In genomic region chr12:99042918-99043862, GRCm38 (mm10) we compare ENCODE assay signal across 23 mouse cellular contexts.
DNase-seq lines count a peak whose midpoint lies in the region; ATAC-seq and TF ChIP-seq lines count a peak whose summit lies in the region.
"Had no signal": no experiment of that assay in that cellular context is flagged by ENCODE, and none has a peak within 500 bp of the region (broad histone marks: within the 10 kb centered on the region; RNA-seq: fewer than 3 reads in every experiment).

No protein-coding gene starts in this region.

- peak; percentile 56; the same call in 1 of the 2 replicates for ATAC-seq in frontal cortex, adult (ENCODE audit: low TSS enrichment)
- ATAC-seq in midbrain, embryonic 13.5 days = peak; percentile 47; the same call in 1 of the 2 replicates
- ATAC-seq in midbrain, postnatal 0 days (ENCODE audit: low FRiP score) = no peak
- ATAC-seq in forebrain, embryonic 14.5 days = no peak
- ATAC-seq in neural tube, embryonic 13.5 days (ENCODE audit: low read depth) = peak; percentile 79
- ATAC-seq in megakaryocyte-erythroid progenitor cell, adult 5-6 weeks (replicated peaks; ENCODE audit: low FRiP score, low TSS enrichment, poor library complexity, severe bottlenecking) = no peak
- ATAC-seq: activated CD4-positive, CD25-positive, alpha-beta regulatory T cell, adult 4 months had no signal

- no peak overlapping the region for H3K9ac ChIP-seq in midbrain, embryonic 13.5 days (replicated peaks)
- no peak overlapping the region for H3K9ac ChIP-seq in midbrain, postnatal 0 days (replicated peaks; ENCODE audit: low read length, poor library complexity, severe bottlenecking)
- H3K9ac ChIP-seq in forebrain, embryonic 14.5 days (ENCODE audit: low read length) = no peak overlapping the region; the same call in 1 of the 2 replicates
- no peak overlapping the region for H3K9ac ChIP-seq in neural tube, embryonic 13.5 days
- H3K9ac ChIP-seq: embryonic facial prominence, embryonic 13.5 days; limb, embryonic 12.5 days; liver, embryonic 13.5 days; lung, embryonic 15.5 days; stomach, embryonic 15.5 days had no signal

- 74% methylated on average over 16 of the region's 16 CpGs for WGBS in midbrain, embryonic 13.5 days
- WGBS in midbrain, postnatal 0 days = 63% methylated on average over 16 of the region's 16 CpGs
- 70% methylated on average over 16 of the region's 16 CpGs for WGBS in forebrain, embryonic 14.5 days
- WGBS in neural tube, embryonic 13.5 days = 53% methylated on average over 16 of the region's 16 CpGs

- H3K9me3 ChIP-seq in midbrain, embryonic 13.5 days = no peaks in the 10 kb centered on the region
- H3K9me3 ChIP-seq in midbrain, postnatal 0 days (ENCODE audit: low read length) = no peaks in the 10 kb centered on the region
- H3K9me3 ChIP-seq in forebrain, embryonic 14.5 days (replicated peaks; ENCODE audit: control insufficient read depth, low read length) = no peaks in the 10 kb centered on the region
- H3K9me3 ChIP-seq in neural tube, embryonic 13.5 days = no peaks in the 10 kb centered on the region
- H3K9me3 ChIP-seq: embryonic facial prominence, embryonic 13.5 days; limb, embryonic 12.5 days; liver, embryonic 13.5 days; lung, embryonic 15.5 days; stomach, embryonic 15.5 days had no signal

- no peak overlapping the region for H3K4me3 ChIP-seq in midbrain, embryonic 13.5 days (replicated peaks)
- H3K4me3 ChIP-seq in midbrain, postnatal 0 days (ENCODE audit: low read depth, low read length) = no peak overlapping the region
- H3K4me3 ChIP-seq in forebrain, embryonic 14.5 days (ENCODE audit: low read depth, low read length) = no peak overlapping the region
- no peak overlapping the region for H3K4me3 ChIP-seq in neural tube, embryonic 13.5 days
- H3K4me3 ChIP-seq: embryonic facial prominence, embryonic 13.5 days; limb, embryonic 12.5 days; liver, embryonic 13.5 days; lung, embryonic 15.5 days; stomach, embryonic 15.5 days had no signal

- no peak for TF ChIP-seq CTCF in midbrain, postnatal 0 days (IDR thresholded peaks at IDR 0.05)

- peak overlapping the region; percentile 32; the same call in 1 of the 2 replicates for H3K27ac ChIP-seq in midbrain, embryonic 13.5 days
- H3K27ac ChIP-seq in midbrain, postnatal 0 days (ENCODE audit: low read depth, low read length) = no peak overlapping the region; the same call in 1 of the 2 replicates
- 0 out of 2 replicates have a peak overlapping the region, but pooled peaks have one; percentile 1 for H3K27ac ChIP-seq in forebrain, embryonic 14.5 days (ENCODE audit: low read depth, low read length)
- H3K27ac ChIP-seq in neural tube, embryonic 13.5 days (replicated peaks) = peak overlapping the region; percentile 71
- H3K27ac ChIP-seq: embryonic facial prominence, embryonic 13.5 days; limb, embryonic 12.5 days; liver, embryonic 13.5 days; lung, embryonic 15.5 days; stomach, embryonic 15.5 days had no signal

- peaks cover 36% of the 10 kb centered on the region for H3K27me3 ChIP-seq in midbrain, embryonic 13.5 days
- H3K27me3 ChIP-seq in midbrain, postnatal 0 days (ENCODE audit: insufficient read depth, low read length) = no peaks in the 10 kb centered on the region
- H3K27me3 ChIP-seq in forebrain, embryonic 14.5 days (replicated peaks; ENCODE audit: control insufficient read depth, insufficient read depth, low read length) = no peaks in the 10 kb centered on the region
- peaks cover 61% of the 10 kb centered on the region for H3K27me3 ChIP-seq in neural tube, embryonic 13.5 days
- H3K27me3 ChIP-seq: embryonic facial prominence, embryonic 13.5 days; limb, embryonic 12.5 days; liver, embryonic 13.5 days; lung, embryonic 15.5 days; stomach, embryonic 15.5 days had no signal

- no peaks in the 10 kb centered on the region for H3K36me3 ChIP-seq in midbrain, embryonic 13.5 days
- H3K36me3 ChIP-seq in midbrain, postnatal 0 days (ENCODE audit: insufficient read depth, low read length) = no peaks in the 10 kb centered on the region
- no peaks in the 10 kb centered on the region for H3K36me3 ChIP-seq in forebrain, embryonic 14.5 days (ENCODE audit: control insufficient read depth, insufficient read depth, low read length)
- no peaks in the 10 kb centered on the region for H3K36me3 ChIP-seq in neural tube, embryonic 13.5 days
- H3K36me3 ChIP-seq: embryonic facial prominence, embryonic 13.5 days; G1E; limb, embryonic 12.5 days; liver, embryonic 13.5 days; lung, embryonic 15.5 days; stomach, embryonic 15.5 days had no signal

- H3K4me1 ChIP-seq in midbrain, embryonic 13.5 days (replicated peaks) = peaks cover 10% of the 10 kb centered on the region
- peaks cover 2% of the 10 kb centered on the region; the same call in 1 of the 2 replicates for H3K4me1 ChIP-seq in midbrain, postnatal 0 days (ENCODE audit: insufficient read depth, low read length)
- no peaks in the 10 kb centered on the region for H3K4me1 ChIP-seq in forebrain, embryonic 14.5 days (ENCODE audit: control insufficient read depth, insufficient read depth, low read length)
- peaks cover 25% of the 10 kb centered on the region for H3K4me1 ChIP-seq in neural tube, embryonic 13.5 days (replicated peaks)
- H3K4me1 ChIP-seq: embryonic facial prominence, embryonic 13.5 days; limb, embryonic 12.5 days; liver, embryonic 13.5 days; lung, embryonic 15.5 days; stomach, embryonic 15.5 days had no signal

- H3K4me2 ChIP-seq in midbrain, embryonic 13.5 days (replicated peaks) = no peak overlapping the region
- H3K4me2 ChIP-seq in midbrain, postnatal 0 days (ENCODE audit: low read depth, low read length, poor library complexity, severe bottlenecking) = no peak overlapping the region
- no peak overlapping the region for H3K4me2 ChIP-seq in forebrain, embryonic 14.5 days (ENCODE audit: low read length)
- 0 out of 2 replicates have a peak overlapping the region, but pooled peaks have one; percentile 6 for H3K4me2 ChIP-seq in neural tube, embryonic 13.5 days
- H3K4me2 ChIP-seq: embryonic facial prominence, embryonic 13.5 days; limb, embryonic 12.5 days; liver, embryonic 13.5 days; lung, embryonic 15.5 days; stomach, embryonic 15.5 days had no signal

- no peak for DNase-seq in frontal cortex, postnatal 14 days (ENCODE audit: low spot score in 2 of 2)
- DNase-seq in midbrain, postnatal 0 days (ENCODE audit: low spot score) = no peak
- DNase-seq in forebrain, embryonic 14.5 days (ENCODE audit: low spot score) = peak; percentile 31
- no peak for DNase-seq in thymus, adult 18-20 months
- DNase-seq: adrenal gland, postnatal 14 days; cerebellum, adult 11-12 months; cerebellum, postnatal 14 days; kidney, adult 18-20 months; kidney, postnatal 14 days; liver, embryonic 13.5 days; lung, postnatal 4 days; right cerebral cortex, postnatal 25 days; thymus, adult 2 months had no signal

Comparison
In these comparisons a context has a peak if more than half of its experiments do, and no peak if none do; other contexts are left out.
1. ATAC-seq: peak in frontal cortex, adult (single experiment), midbrain, embryonic 13.5 days (single experiment) and neural tube, embryonic 13.5 days (single experiment); none in midbrain, postnatal 0 days (single experiment), forebrain, embryonic 14.5 days (single experiment) and megakaryocyte-erythroid progenitor cell, adult 5-6 weeks (single experiment).